Mouse (Mus musculus): ENCODE results near the gene Gm3043. TPM values are rescaled to one million over a fixed set of nuclear protein-coding genes. Genes with fewer than 3 reads are reported as not detected.
"Not testable (repeated sequence)": the region's sequence is repeated elsewhere in the genome, so short reads cannot be mapped to it uniquely, and the experiment has no call there.

Gm3043 gene
- not detected for total RNA-seq (2021)

DNA sequence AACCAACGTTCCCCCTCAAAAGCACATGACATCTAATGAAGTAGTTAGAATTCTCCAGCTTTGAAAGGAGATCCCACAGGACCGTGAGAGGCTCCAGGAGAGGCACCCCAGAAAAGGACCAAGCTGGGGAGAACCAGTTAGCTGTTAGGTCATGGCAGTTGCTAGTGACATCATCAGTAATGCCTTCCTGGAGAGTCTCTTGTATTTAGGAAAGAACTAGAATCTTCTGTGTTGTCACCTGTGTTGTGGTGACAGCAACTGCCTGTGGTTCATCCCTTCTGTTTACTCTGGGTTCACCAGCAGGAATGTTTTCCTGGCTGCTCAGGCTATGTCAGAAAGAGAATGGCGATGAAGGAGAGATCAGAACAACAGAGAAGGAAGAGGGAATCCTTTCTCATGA, at the start of gene Gm3043:
Gene Gm3043 (plus strand): TSS at position 301 of the 400 bp plus-strand sequence.
- DNase-seq; intact Hi-C loops (cut with DNase I): not testable (repeated sequence)

DNA sequence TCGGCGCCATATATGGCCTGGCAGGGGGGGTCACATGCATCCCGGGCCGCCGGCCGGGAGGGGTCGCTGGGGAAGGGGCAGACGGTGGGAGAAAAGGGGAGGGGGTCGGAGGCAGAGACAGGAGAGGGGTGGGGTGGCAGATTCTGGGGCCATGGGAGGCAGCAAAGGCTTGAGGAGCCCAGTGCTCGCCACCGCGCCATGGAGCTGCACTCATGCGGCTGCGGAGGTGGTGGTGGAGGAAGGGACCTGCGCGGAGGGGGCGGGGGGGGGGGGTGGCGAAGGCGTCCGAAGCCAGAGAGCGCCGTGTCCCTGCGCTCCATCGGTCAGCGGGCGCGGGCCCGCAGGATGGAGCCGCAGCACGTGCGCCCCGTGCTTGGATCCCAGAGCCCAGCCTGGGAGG, 36.9 kb upstream of the Gm3043 start, which contains the start of gene Gm3020:
Gene Gm3020 (plus strand): TSS at position 301 of the 400 bp plus-strand sequence.
- intact Hi-C loops (cut with DNase I); DNase-seq: not testable (repeated sequence)

Other genes with a start within 250 kb of the Gm3043 start
- not detected for gene Gm10408, start 239.4 kb upstream of the Gm3043 start, total RNA-seq (2021)
- not detected for gene Gm3012, start 54.3 kb upstream of the Gm3043 start, total RNA-seq (2021)
- gene Gm3020, start 36.8 kb upstream of the Gm3043 start, total RNA-seq (2021): 1 to 10 TPM in 1 of 2 experiments, under 1 TPM in 1; 0.97 to 1.2 TPM
- under 1 TPM; 0.43 to 0.57 TPM for gene Gm3002, start 121.3 kb downstream of the Gm3043 start, total RNA-seq (2021)
- gene Gm3033, start 157.5 kb downstream of the Gm3043 start, total RNA-seq (2021): not detected
- gene Gm2916, start 195.4 kb downstream of the Gm3043 start, total RNA-seq (2021): not detected
- not detected for gene Gm3029, start 243.0 kb downstream of the Gm3043 start, total RNA-seq (2021)

All from heart, postnatal 10 days (tissue).